Mouse (Mus musculus): ENCODE measurements at regions not wholly inside any gene's neighbourhood (a gene's known extent, or its start where the extent isn't known, plus 50 kb on each side); places are given as distances from the start of the nearest gene placed in this dataset.

DNA sequence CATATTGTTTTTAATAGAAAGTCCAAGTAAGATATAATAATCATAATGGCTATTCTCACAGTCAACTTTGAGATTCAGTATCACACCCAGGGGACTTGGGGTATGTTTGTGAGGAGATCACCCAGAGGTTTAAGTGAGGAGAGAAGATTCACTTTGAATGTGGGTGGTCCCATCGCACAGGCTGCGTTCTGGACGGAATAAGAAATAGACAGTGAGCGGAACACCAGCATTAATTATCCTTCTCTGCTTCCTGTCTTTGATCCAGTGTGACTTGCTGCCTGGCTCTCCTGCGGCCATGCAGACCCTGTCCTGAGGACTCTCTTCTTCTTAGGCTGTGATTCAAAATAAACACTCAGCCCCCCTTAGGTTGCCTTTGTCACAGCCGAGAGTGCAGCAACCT lies 60.6 kb upstream of the Kras start:
- no peak for ATAC-seq

DNA sequence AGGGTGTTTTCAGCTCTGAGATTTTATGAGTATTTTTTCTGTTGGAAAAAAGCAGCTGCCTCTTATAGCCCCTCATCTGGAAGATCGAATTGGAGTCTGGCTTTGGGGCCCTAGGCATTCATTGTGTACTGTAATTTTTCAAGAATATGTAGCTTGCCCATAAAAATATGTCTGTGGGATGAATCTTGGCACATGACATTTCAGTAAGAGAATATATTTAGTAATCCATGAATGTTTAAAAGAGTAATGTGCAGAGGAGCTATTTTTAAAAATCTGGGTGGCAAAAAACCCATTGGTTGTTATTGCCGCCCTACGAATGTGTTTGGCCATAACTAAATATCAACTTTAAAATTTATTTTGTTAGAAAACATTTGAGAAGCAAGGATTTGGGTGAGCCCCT lies 59.0 kb upstream of the Kras start:
- ATAC-seq = no peak

DNA sequence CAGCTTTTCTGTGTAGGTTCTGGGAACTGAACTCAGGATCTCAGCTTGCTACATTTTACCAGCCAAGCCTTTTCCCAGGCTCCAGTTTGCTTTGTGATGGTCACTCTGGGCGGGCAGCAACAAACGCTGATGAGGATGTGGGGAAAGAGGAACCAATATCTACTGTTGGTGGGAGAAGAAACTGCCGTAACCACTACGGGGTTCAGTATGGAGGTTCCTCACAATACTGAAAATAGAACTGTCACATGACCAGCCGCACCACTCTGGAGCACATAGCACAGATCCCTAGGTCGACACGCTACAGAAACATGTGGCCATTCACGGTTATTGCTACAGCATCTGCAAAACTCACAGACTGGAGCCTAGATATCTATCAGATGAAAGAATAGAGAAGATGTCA lies 57.2 kb upstream of the Kras start:
- ATAC-seq = no peak

DNA sequence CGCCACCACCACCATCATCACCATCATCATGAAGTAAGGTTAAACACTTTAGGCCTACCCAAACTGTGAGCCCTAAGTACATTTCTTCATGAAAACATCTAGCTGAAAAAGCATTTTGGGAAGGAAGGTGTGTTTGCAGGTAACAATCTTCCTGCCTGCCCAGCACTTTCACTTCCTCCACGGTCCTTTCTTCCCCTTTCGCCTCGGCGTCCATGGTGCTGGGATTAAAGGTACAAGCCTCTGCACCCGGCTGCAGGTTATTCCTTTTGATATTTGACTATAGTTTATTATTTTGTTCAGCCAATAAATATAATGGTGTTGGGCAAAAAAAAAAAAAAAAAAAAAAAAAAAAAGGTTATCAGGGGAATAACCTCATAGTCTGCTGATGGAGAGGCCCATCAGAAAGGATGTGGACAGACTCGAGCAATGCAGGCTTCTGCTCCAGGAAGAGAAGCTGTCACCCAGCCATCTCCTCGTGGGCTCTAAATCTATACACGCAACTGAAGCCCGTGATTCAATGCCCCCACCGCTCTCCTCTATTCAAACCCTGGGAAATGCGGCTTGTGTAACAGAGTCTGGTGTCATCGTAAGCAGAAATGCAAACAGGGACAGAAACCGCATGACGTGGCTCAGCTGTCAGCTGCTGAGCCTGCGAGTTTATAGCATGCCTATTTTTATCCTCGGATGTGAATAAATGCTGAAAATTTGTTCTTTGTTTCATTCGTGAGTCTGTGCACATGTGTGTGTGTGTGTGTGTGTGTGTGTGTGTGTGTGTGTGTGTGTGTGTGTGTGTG lies 56.5 kb upstream of the Kras start:
- ATAC-seq = peak; percentile 63

DNA sequence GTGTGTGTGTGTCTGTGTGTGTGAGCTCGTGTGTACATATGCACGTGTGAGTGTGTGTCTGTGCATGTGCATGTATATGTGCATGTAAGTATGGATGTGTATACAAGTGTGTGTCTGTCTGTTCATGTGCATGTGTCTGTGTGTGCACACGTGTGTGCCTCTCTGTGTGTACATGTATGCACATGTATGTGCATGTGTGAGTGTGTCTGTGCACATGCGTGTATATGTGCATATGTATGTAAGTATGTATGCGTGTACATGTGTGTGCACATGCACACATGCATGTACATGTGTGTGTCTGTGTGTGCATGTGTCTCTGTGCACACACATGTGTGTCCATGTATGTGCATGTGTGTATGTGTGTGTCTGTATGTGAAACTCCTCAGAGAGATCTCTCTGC lies 55.6 kb upstream of the Kras start:
- no peak for ATAC-seq

DNA sequence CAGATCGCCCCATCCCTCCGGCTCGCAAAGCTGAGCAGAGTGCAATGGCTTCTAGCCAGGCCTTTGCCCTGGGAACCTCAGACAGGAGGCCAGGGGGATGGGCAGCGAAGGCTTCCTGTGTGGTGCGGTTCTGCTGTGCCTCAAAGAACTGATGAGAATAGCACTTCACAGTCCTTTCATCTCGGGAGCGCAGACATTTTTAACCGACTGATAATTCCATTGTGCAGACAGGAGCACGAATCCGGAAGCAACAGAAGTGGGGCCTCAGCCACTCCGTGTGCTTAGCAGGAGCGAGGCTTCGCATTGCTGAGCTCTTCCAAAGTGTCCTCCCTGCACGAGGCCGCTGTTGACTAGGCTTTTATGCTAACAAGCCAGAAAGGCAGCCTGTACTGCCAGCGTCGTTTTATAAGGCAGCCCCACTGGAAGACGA lies 53.6 kb upstream of the Kras start:
- ATAC-seq = peak; percentile 89

DNA sequence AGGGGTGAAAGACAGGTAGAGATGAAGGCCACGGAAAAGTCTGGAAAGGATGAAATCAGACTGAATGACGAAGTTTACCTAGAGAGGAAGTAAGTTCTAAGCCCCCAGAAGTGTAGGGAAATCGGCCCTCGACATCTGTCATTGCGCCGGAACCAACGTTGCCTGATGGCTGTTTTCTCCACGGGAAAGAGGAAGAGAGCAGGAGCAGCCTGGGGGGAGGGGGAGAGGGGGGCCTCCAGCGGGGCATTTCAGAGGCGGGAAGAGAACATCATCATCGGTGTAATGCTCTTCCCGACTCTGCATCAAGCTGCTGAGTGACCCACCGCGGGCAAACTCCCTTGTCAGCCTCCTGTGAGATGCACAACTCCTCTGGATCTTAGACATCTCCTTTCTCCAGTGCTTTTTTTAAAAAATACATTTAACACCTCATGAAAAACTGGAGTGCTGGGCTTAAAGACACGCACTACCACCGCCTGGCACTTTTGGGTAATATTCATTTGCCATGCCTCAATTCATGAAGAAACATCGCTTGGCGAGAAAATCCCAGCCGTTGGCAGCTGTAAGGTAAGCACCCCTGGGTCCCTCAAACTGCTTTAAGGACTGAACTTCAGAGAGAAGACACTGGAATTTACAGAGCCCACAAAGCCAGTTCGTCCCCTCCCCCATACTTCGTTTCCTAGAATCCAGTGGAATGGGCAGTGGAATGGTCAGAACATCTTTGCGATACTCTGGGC lies 53.0 kb upstream of the Kras start:
- peak; percentile 5 for ATAC-seq

DNA sequence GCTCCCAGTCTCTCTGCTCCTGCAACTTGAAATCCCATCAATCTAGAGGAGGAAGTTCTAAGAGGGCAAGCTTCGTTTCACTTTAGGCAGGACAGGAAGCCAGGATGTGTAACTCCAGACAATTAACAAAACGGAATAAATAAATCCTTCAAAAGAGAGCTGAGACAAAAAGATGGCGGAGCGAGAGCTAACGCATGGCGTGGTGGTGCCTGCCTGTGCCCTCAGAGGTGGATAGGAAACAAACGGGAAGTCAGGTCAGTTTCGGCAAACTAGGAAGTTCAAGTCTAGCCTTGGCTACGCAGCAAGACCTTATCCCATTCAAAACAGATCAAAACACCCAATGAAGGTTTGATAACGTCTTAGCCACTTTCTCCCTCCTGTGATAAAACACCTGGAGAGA lies 52.1 kb upstream of the Kras start:
- no peak for ATAC-seq

DNA sequence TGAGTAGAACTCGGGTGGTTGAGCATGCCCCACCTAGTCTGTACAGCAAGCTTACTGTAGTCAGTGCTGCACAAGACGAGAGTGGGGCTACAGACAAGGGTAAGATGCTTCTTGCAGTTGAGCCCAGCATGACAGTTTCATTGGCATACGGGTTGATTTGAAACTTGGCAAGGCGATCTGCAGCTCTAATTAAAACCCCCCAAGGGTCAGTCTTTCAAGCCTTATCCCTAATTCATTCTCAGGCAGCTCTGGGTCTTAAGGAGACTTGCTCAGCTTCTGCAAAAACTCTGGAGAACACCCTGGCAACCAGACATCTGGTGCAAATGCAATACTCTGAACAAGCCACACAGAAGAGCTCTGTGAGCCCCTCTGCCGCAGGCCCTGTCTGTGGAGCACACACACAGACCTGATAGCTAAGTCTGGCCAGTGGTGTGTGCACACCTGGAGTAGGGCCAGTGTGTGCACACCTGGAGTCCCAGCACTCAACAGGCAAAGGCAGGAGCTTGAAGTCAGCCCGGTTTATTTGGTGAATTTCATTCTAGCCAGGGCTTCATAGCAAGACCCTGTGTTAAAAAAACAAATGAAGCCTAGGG lies 50.3 kb upstream of the Kras start:
- ATAC-seq = no peak
